Mouse (Mus musculus) lung, postnatal 0 days (tissue): ENCODE data around the gene Fkbp2. TPM values are rescaled to one million over a fixed set of nuclear protein-coding genes. Genes with fewer than 3 reads are reported as not detected.
"Not testable (repeated sequence)": the region's sequence is repeated elsewhere in the genome, so short reads cannot be mapped to it uniquely, and the experiment has no call there.

Experiments used
- ATAC-seq: fragments of 200-750 bp; cut with Nextera tagmentation; 2 replicates; pipeline ENCODE4 v1.8.0; 2017; ENCODE audit warnings: moderate library complexity
- DNase-seq: peaks from one replicate; pipeline ENCODE4 v3.0.0-alpha.2; 2016; ENCODE audit warnings: low spot score
- H3K27ac ChIP-seq: fragments of 300-500 bp; sonication (generic); 2 replicates; pipeline ENCODE4 v1.5.1; 2014; ENCODE audit warnings: antibody characterized with exemption, mild to moderate bottlenecking, low read length, mixed read lengths
- H3K27me3 ChIP-seq: fragments of 300-500 bp; sonication (generic); replicated peaks from 2 replicates; pipeline ENCODE4 v1.6.1; 2014; ENCODE audit warnings: low read length, mixed read lengths; ENCODE audit not compliant: insufficient read depth
- H3K36me3 ChIP-seq: fragments of 300-500 bp; sonication (generic); 2 replicates; pipeline ENCODE4 v1.6.1; 2014; ENCODE audit warnings: low read length, mixed read lengths; ENCODE audit not compliant: insufficient read depth
- H3K4me1 ChIP-seq: fragments of 300-500 bp; sonication (generic); 2 replicates; pipeline ENCODE4 v1.6.1; 2014; ENCODE audit warnings: antibody characterized with exemption, low read depth, low read length, mixed read lengths; ENCODE audit not compliant: insufficient read depth
- H3K4me2 ChIP-seq: fragments of 300-500 bp; sonication (generic); replicated peaks from 2 replicates; pipeline ENCODE4 v1.6.1; 2014; ENCODE audit warnings: low read depth, mild to moderate bottlenecking, low read length, moderate library complexity, mixed read lengths
- H3K4me3 ChIP-seq: fragments of 300-500 bp; sonication (generic); 2 replicates; pipeline ENCODE4 v1.5.1; 2014; ENCODE audit warnings: low read depth, low read length
- H3K9ac ChIP-seq: fragments of 300-500 bp; sonication (generic); replicated peaks from 2 replicates; pipeline ENCODE4 v1.6.1; 2014; ENCODE audit warnings: low read depth, mild to moderate bottlenecking
- H3K9me3 ChIP-seq: fragments of 300-500 bp; sonication (generic); 2 replicates; pipeline ENCODE4 v1.6.1; 2016; ENCODE audit warnings: low read length, mixed read lengths
- CTCF ChIP-seq: IDR thresholded peaks from 2 replicates; pipeline ENCODE4 v1.5.1; 2016; ENCODE audit warnings: antibody characterized with exemption, mild to moderate bottlenecking
- EP300 ChIP-seq: IDR thresholded peaks from 2 replicates; pipeline ENCODE4 v1.6.1; 2016; ENCODE audit warnings: antibody characterized with exemption, mild to moderate bottlenecking, control low read depth
- WGBS: fragments of 180-500 bp; shearing (Covaris S2); extraction: QIAGEN DNeasy Blood & Tissue Kit; methylation state at CpG from one replicate; pipeline ENCODE4 v1.1.7; 2014; 5-methylcytosine and 5-hydroxymethylcytosine counted together
- polyA plus RNA-seq: library from polyadenylated mRNA; unstranded; fragments of >200 nt; fragmentation: Nextera tagmentation; extraction: Ambion mirVana; gene quantifications from 2 replicates; pipeline ENCODE4 v1.2.1, GENCODE M21; 2015

Fkbp2 gene
- polyA plus RNA-seq, 1 experiment from 2014 or later = 107 TPM

DNA sequence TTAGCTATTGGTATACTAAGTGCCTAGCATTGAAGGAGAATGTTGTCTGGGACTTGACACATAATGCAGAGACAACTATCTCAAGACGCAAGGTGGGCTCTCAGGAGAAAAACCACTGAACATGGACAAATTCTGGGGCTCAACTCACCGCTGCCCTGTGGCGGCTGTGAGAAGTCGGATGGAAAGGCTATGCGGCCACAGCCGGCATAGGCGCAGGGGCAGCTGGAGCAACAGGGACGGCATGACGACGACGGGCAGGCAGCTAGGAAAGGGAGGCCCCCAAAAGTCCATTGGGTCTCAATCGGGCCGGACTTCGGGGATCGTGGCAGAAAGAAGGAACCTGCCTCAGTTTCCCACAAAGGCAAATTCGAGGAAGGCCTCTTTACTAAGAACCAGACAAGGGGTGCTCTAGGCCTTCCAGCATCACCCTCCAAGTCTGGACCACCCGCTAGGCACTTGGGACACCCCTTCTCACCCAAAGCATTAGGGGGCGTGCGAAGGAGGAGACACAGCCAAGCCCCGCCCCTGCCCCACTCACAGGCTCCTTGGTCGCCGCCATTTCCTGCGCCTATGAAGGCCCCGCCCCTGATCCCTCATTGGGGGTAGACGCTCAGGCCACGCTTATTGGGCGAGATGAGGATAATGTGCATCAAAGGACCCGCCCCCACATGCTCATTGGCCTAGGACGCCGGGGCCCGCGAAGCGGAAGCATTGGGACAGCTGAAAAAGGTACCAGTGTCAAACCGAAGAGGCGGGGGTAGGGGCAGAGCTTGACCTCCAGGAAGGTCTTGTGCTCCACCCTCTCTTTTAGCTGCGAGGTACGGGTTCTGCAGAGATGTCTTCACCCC, 11.9 kb upstream of the Fkbp2 start, which contains the start of gene Dnajc4:
Gene Dnajc4, minus strand, starts transcription at position 562 of the 848 bp plus-strand sequence.
- H3K9ac ChIP-seq = peak within 1 kb of the TSS; percentile 50
- H3K36me3 ChIP-seq = no peaks in the 10 kb centered on the region
- H3K27ac ChIP-seq = peak within 1 kb of the TSS; percentile 72
- TF ChIP-seq CTCF = no peak; the same call in 1 of the 2 replicates
- 0 out of 2 replicates have a peak, but pooled peaks have one; percentile 23 for TF ChIP-seq EP300
- H3K4me3 ChIP-seq = peak within 1 kb of the TSS; percentile 48
- no peaks in the 10 kb centered on the region for H3K27me3 ChIP-seq
- WGBS = 1% methylated on average over 37 of the region's 37 CpGs
- peak within 1 kb of the TSS; percentile 93 for H3K4me2 ChIP-seq
- H3K4me1 ChIP-seq = peaks cover 21% of the 10 kb centered on the region; the same call in 1 of the 2 replicates
- ATAC-seq = peak; percentile 96
- DNase-seq = peak; percentile 99
- H3K9me3 ChIP-seq = no peaks in the 10 kb centered on the region

DNA sequence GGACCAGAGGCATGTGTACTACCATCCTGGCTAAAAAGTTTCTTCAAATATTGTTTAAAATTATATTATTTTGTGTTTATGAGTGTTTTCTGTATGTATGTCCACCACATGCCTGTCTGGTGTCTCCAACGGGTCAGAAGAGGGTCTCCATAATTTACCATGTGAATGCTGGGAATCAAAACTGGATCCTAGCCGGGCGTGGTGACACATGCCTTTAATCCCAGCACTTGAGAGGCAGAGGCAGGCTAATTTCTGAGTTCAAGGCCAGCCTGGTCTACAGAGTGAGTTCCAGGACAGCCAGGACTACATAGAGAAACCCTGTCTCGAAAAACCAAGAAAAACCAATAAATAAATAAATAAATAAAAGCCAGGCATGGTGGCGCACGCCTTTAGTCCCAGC, 10.9 kb upstream of the Fkbp2 start:
- not testable (repeated sequence) for ATAC-seq, H3K27me3 ChIP-seq, H3K4me3 ChIP-seq, H3K4me2 ChIP-seq, H3K9ac ChIP-seq, H3K27ac ChIP-seq, H3K9me3 ChIP-seq, DNase-seq, H3K36me3 ChIP-seq
- H3K4me1 ChIP-seq = peaks cover 17% of the 10 kb centered on the region; the same call in 1 of the 2 replicates
- WGBS = 86% methylated on average over 6 of the region's 6 CpGs

DNA sequence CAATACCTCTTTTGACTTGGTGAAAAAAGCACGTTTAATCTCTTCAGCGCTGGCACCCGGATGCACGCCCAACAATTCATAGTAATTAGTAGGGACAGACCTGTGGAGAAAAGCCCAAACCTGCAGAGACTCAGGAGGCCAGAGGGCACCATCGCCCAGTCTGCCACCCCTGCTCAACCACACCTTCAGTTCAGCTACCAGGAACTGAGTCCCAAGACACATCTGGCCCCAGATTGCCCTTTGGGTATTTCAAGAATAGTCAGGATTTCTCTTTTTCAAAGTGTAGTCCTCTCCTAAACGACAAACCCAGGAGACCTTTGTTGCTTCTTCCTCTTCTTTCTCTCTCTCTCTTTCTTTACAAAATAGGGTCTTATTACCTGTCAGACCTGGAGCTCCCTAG, 10.4 kb upstream of the Fkbp2 start:
- ATAC-seq = no peak
- Histone ChIP-seq H3K9me3 (no peaks in the 10 kb centered on the region), H3K4me2 (no peak overlapping the region), H3K4me1 (peaks cover 17% of the 10 kb centered on the region; the same call in 1 of the 2 replicates), H3K9ac (no peak overlapping the region), H3K27ac (no peak overlapping the region), H3K27me3 (no peaks in the 10 kb centered on the region), H3K4me3 (no peak overlapping the region), H3K36me3 (no peaks in the 10 kb centered on the region)
- 89% methylated on average over 6 of the region's 6 CpGs for WGBS
- no peak for TF ChIP-seq EP300
- TF ChIP-seq CTCF = no peak
- no peak for DNase-seq

DNA sequence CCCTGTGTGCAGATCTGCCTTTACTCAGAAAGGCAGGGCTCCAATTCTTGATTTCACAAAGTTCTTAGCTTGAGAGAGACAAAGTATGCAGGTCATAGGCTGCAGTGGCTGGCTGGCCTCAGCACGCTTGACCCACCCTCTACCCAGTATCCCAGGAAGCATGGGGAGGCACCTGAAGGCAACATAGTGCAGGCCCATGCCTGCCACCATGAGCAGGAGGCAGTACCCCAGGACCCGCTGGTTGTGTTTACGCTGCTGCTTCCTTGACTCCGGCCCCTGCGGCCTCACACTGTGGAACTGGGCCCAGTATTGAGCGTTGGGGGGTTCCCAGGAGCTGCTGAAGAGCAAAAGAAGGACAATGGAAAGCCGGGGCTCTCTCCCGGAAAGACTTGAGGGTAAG, 8.9 kb upstream of the Fkbp2 start:
- H3K9ac ChIP-seq = no peak overlapping the region
- WGBS = 74% methylated on average over 8 of the region's 8 CpGs
- H3K4me3 ChIP-seq = no peak overlapping the region
- no peaks in the 10 kb centered on the region for H3K27me3 ChIP-seq
- ATAC-seq (no peak), DNase-seq (no peak)
- H3K9me3 ChIP-seq = no peaks in the 10 kb centered on the region
- H3K27ac ChIP-seq = no peak overlapping the region
- no peak overlapping the region for H3K4me2 ChIP-seq
- H3K36me3 ChIP-seq = no peaks in the 10 kb centered on the region
- peaks cover 8% of the 10 kb centered on the region; the same call in 1 of the 2 replicates for H3K4me1 ChIP-seq
- TF ChIP-seq CTCF = no peak
- no peak for TF ChIP-seq EP300

DNA sequence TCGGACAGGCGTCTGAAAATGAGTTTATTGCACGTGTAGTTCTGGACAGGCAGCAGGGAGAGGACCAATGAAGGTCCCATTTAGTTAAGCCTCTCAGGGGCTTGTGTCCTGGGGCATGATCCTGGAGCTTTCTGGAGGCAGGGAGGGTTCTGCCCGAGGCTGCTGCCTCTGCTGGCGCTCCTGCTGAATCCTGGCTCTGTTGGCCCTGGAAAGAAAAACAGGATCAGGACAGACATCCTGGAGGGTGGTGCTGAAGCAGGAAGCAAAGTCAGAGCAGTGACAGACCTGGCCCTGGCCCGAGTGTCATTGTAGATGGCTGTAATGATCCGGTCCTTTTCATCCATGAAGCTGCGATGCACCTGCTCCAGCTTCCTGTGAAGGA, 7.6 kb upstream of the Fkbp2 start:
- ATAC-seq = no peak
- H3K4me2 ChIP-seq = peak overlapping the region; percentile 98
- no peaks in the 10 kb centered on the region for H3K9me3 ChIP-seq
- peak overlapping the region; percentile 70 for H3K9ac ChIP-seq
- peaks cover 6% of the 10 kb centered on the region; the same call in 1 of the 2 replicates for H3K4me1 ChIP-seq
- H3K36me3 ChIP-seq = no peaks in the 10 kb centered on the region
- 7% methylated on average over 8 of the region's 8 CpGs for WGBS
- H3K27ac ChIP-seq = 0 out of 2 replicates have a peak overlapping the region, but pooled peaks have one; percentile 75
- DNase-seq = no peak
- H3K27me3 ChIP-seq = no peaks in the 10 kb centered on the region
- TF ChIP-seq CTCF (no peak), EP300 (no peak)
- H3K4me3 ChIP-seq = peak overlapping the region; percentile 81

DNA sequence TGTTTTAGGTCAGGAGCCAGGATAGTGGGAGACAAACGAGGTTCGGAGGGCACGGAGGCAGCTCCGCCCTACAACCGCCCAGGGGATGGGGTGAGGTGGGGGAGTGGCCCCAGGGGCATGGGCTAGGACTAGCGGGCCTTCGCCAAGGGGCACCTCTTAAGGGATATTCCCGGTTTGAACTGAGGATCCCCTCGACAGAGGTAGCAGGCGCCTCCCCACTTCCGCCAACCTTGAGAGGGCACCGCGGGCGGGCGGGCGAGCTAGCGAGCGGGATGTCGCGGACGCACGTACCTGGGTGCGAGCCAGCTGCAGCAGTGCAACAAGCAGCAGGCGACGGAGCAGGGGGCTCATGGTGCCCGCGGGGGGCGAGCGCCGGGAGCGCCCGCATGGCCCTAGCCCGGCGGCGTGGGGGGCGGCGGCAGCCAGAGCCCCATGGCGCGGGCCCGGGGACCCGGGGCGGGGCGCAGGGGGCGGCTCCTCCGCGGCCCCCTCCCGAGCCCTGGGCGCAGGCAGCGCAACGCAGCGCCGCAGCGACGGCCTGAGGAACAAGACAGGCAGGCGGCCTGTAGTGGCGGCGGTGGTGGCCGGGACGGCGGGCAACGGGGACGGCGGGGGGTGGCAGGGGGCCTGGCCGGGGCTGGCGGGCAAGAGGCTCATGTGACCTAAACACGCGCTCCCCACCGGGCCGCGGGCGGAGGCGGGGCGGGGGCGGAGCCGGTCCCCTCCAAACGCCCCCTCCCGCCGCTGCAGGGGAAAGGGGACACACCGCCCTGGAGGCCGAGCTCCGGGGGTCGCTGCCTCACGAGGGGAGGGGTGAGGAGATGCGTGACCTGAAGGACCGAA, 7.0 kb upstream of the Fkbp2 start, which contains the start of gene Vegfb:
Gene Vegfb, minus strand, starts transcription at position 591 of the 843 bp plus-strand sequence.
- Histone ChIP-seq H3K9ac (peak within 1 kb of the TSS; percentile 70), H3K4me1 (peaks cover 4% of the 10 kb centered on the region; the same call in 1 of the 2 replicates), H3K9me3 (no peaks in the 10 kb centered on the region), H3K27me3 (no peaks in the 10 kb centered on the region), H3K36me3 (no peaks in the 10 kb centered on the region), H3K4me3 (peak within 1 kb of the TSS; percentile 81), H3K4me2 (peak within 1 kb of the TSS; percentile 98), H3K27ac (peak within 1 kb of the TSS; percentile 75)
- DNase-seq = peak; percentile 53
- 0% methylated on average over 42 of the region's 85 CpGs for WGBS
- peak; percentile 56 for ATAC-seq
- no peak for TF ChIP-seq EP300
- no peak for TF ChIP-seq CTCF
